Mouse (Mus musculus): ENCODE data around the gene Gm5475.

DNA sequence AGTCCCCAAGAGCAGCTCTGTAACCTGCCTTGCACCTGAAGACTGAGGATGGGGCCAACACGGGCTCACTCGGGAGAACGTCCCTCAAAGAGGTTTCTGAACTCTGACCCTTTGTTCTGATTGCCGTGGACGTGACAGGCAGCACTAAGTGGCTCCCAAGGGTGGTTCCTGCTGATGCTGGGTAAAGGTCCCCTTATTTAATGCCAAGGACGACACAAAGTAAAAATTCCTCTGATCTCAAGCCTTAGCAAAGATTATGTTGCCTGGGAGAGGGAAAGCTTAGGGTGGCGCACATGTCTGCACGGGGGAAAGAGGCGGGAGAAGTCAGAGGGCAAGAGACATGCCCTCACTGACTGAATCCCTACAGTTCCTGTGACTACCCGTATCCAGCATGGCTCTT, 14.6 kb downstream of the Gm5475 start:
- TF ChIP-seq CTCF (IDR thresholded peaks at IDR 0.05; ENCODE audit: control insufficient read depth, insufficient read depth, insufficient read length) (no peak), FOSL1 (IDR thresholded peaks at IDR 0.05; ENCODE audit: insufficient read depth, low read length, poor library complexity, severe bottlenecking) (no peak), USF1 (IDR thresholded peaks at IDR 0.05; ENCODE audit: low read depth) (no peak), MYOG (IDR thresholded peaks at IDR 0.05; ENCODE audit: control insufficient read depth, extremely low read depth, insufficient read length) (no peak), MYOD1 (IDR thresholded peaks at IDR 0.05; ENCODE audit: control insufficient read depth, insufficient read length, low read depth) (no peak), MAX (IDR thresholded peaks at IDR 0.05) (no peak), CEBPB (IDR thresholded peaks at IDR 0.05; ENCODE audit: low read depth) (no peak)

Measured in C2C12 (cell line).